Mouse (Mus musculus) gastrocnemius, postnatal 14 days (tissue): Measurements from ENCODE around the gene Hhipl1. TPM values are rescaled to one million over a fixed set of nuclear protein-coding genes. Genes with fewer than 3 reads are reported as not detected.

Experiments used
- total RNA-seq, 2 experiments: library from RNA; stranded (reverse); gene quantifications; 2 replicates each; pipeline ENCODE4 v1.2.3; 2021

The Hhipl1 gene
- total RNA-seq, 2 experiments from 2014 or later = 0.55 to 1.2 TPM

Other genes with a start within 250 kb of the Hhipl1 start
- 10 to 100 TPM; 69.6 to 75.0 TPM for gene Setd3, start 127.0 kb upstream of the Hhipl1 start, total RNA-seq
- 10 to 100 TPM; 28.2 to 35.0 TPM for gene Ccnk, start 126.7 kb upstream of the Hhipl1 start, total RNA-seq
- 1 to 10 TPM; 5.4 to 5.7 TPM for gene Ccdc85c, start 30.8 kb upstream of the Hhipl1 start, total RNA-seq
- under 1 TPM; 0.35 to 0.62 TPM for gene Cyp46a1, start 28.1 kb downstream of the Hhipl1 start, total RNA-seq
- gene Eml1, start 64.7 kb downstream of the Hhipl1 start, total RNA-seq = 100 to 1,000 TPM; 114 to 127 TPM
- 10 to 100 TPM; 28.0 to 32.7 TPM for gene Evl, start 248.4 kb downstream of the Hhipl1 start, total RNA-seq